Mouse (Mus musculus) midbrain, postnatal 0 days (tissue): ENCODE measurements around the gene Tbc1d2b. TPM values are rescaled to one million over a fixed set of nuclear protein-coding genes. Genes with fewer than 3 reads are reported as not detected.
A peak's percentile ranks its signal among the peaks of the same experiment; 100 is the strongest.

Experiments
- ATAC-seq: fragments of 200-750 bp; cut with Nextera tagmentation; 2 replicates; pipeline ENCODE4 v1.8.0; 2017; ENCODE audit warnings: moderate number of reproducible peaks, mild to moderate bottlenecking, moderate TSS enrichment, moderate library complexity; ENCODE audit not compliant: low FRiP score
- DNase-seq: peaks from one replicate; pipeline ENCODE4 v3.0.0-alpha.2; 2015; ENCODE audit warnings: low spot score
- H3K27ac ChIP-seq: fragments of 300-500 bp; sonication (generic); 2 replicates; pipeline ENCODE4 v1.5.1; 2014; ENCODE audit warnings: low read depth, mild to moderate bottlenecking, low read length, mixed read lengths
- H3K27me3 ChIP-seq: fragments of 300-500 bp; sonication (generic); 2 replicates; pipeline ENCODE4 v1.6.1; 2014; ENCODE audit warnings: low read length, control low read depth, mixed read lengths; ENCODE audit not compliant: insufficient read depth
- H3K36me3 ChIP-seq: fragments of 300-500 bp; sonication (generic); 2 replicates; pipeline ENCODE4 v1.6.1; 2014; ENCODE audit warnings: low read length, control low read depth, mixed read lengths; ENCODE audit not compliant: insufficient read depth
- H3K4me1 ChIP-seq: fragments of 300-500 bp; sonication (generic); 2 replicates; pipeline ENCODE4 v1.6.1; 2014; ENCODE audit warnings: mild to moderate bottlenecking, control low read depth, antibody characterized with exemption, low read length, mixed read lengths; ENCODE audit not compliant: insufficient read depth
- H3K4me2 ChIP-seq: fragments of 300-500 bp; sonication (generic); 2 replicates; pipeline ENCODE4 v1.6.1; 2014; ENCODE audit warnings: low read depth, mild to moderate bottlenecking, low read length, mixed read lengths; ENCODE audit not compliant: poor library complexity, severe bottlenecking
- H3K4me3 ChIP-seq: fragments of 300-500 bp; sonication (generic); 2 replicates; pipeline ENCODE4 v1.5.1; 2014; ENCODE audit warnings: low read depth, mild to moderate bottlenecking, low read length, moderate library complexity
- H3K9ac ChIP-seq: fragments of 300-500 bp; sonication (generic); replicated peaks from 2 replicates; pipeline ENCODE4 v1.6.1; 2014; ENCODE audit warnings: mild to moderate bottlenecking, low read length, moderate library complexity, mixed read lengths; ENCODE audit not compliant: poor library complexity, severe bottlenecking
- H3K9me3 ChIP-seq: fragments of 300-500 bp; sonication (generic); 2 replicates; pipeline ENCODE4 v1.6.1; 2016; ENCODE audit warnings: low read length, control low read depth
- CTCF ChIP-seq: IDR thresholded peaks from 2 replicates; pipeline ENCODE4 v1.5.1; 2016; ENCODE audit warnings: antibody characterized with exemption, mild to moderate bottlenecking
- WGBS: fragments of 180-500 bp; shearing (Covaris S2); extraction: QIAGEN DNeasy Blood & Tissue Kit; methylation state at CpG from one replicate; pipeline ENCODE4 v1.1.7; 2014; 5-methylcytosine and 5-hydroxymethylcytosine counted together
- polyA plus RNA-seq: library from polyadenylated mRNA; unstranded; fragments of >200 nt; fragmentation: Nextera tagmentation; extraction: Ambion mirVana; gene quantifications from 2 replicates; pipeline ENCODE4 v1.2.1, GENCODE M21; 2015
- total RNA-seq: library from RNA; depleted of rRNA; stranded (reverse); fragments of >200 nt; gene quantifications from 2 replicates; pipeline ENCODE4 v1.2.3, GENCODE M21; 2014; rRNA removed

Gene Tbc1d2b
- total and polyA plus RNA-seq, 2 experiments from 2014 or later = 3.7 to 21.6 TPM

DNA sequence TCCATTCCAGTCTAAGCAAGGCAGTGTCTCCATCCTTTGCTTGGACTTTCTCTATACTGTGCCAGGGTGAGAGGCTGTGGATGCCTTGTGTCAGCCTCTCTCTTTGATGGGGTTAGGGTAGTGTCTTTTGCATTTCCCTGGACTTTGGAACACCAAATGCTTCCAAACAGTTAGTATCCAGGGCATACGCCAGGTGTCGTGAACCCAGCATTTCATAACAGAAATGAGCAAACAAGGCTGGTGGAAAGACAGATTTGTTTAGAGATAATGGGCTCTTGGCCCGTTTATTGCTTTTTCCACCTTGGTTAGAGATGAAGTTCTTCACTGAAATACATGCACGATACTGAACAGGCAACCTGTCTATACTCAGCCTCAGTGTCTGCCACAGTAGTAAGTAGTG lies 105.0 kb downstream of the Tbc1d2b start:
- DNase-seq = no peak
- H3K27me3 ChIP-seq = no peaks in the 10 kb centered on the region
- TF ChIP-seq CTCF = no peak

DNA sequence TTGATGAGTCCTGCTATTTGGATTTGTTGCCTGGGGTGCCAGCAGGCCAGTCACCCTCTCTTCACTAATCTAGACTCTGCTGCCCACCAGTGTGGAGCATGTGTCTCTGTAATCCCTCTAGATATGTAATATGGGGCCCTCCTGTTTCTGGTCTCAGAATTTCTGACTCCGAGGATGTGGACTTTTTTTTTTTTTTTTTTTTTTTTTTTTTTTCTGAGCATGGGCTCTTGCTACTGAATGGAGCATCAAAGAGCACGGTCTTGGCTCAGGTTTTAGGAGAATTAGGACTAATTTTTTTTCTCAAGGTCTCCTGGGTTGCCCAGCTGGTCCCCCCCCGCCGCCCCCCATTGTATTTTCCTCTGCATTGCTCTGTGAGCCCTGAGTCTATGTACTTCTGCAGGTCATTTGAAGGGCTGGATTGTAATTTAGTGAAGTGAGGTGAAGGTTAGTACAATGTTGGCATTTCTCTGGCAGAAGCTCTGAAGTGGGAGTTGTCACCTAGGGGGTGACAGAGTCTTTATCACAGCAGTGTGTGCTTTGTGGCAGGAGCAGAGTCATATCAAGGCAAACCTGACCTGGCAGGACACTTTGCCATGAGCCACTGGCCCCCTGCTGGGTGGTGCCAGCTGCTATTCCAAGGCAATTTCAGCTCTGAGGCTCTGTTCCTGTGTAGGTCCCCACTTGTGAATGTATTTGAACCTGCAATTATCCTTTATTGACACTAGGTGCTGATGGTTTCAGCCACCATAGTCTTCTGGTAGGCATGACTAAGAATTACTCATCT lies 105.7 kb downstream of the Tbc1d2b start:
- Histone ChIP-seq H3K27me3 (no peaks in the 10 kb centered on the region), H3K4me1 (no peaks in the 10 kb centered on the region), H3K4me3 (no peak overlapping the region), H3K36me3 (no peaks in the 10 kb centered on the region), H3K27ac (no peak overlapping the region), H3K9ac (no peak overlapping the region), H3K9me3 (no peaks in the 10 kb centered on the region), H3K4me2 (peak overlapping the region; percentile 99; the same call in 1 of the 2 replicates)
- DNase-seq = no peak
- 43% methylated on average over 4 of the region's 4 CpGs for WGBS
- TF ChIP-seq CTCF = no peak
- no peak for ATAC-seq

More for the DNA sequence above, 105.0 kb downstream of the Tbc1d2b start:
- Histone ChIP-seq H3K4me2 (no peak overlapping the region), H3K9me3 (no peaks in the 10 kb centered on the region), H3K9ac (no peak overlapping the region), H3K27ac (no peak overlapping the region), H3K36me3 (no peaks in the 10 kb centered on the region), H3K4me3 (no peak overlapping the region), H3K4me1 (no peaks in the 10 kb centered on the region)
- 94% methylated on average over 4 of the region's 4 CpGs for WGBS
- ATAC-seq = no peak

DNA sequence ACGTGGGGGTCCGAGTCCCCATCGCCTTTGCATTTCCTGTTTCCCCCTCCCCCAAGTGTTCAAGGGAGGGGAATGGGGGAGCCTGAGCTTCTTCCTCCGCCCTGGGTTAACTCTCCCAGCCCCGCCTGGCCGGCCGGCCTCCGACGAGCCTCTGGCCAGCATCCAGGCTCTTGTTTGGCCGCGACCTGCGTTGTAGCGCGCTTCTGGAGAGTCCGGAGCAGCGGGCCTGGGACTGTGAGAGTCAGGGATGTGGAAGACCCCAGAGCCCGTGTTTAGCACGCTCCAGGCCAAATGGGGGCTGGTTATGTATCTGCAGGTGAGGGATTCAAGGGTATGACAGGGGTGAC lies 106.9 kb downstream of the Tbc1d2b start:
- no peaks in the 10 kb centered on the region for H3K4me1 ChIP-seq
- H3K9ac ChIP-seq = peak overlapping the region; percentile 77
- no peak overlapping the region for H3K27ac ChIP-seq
- H3K4me3 ChIP-seq = peak overlapping the region; percentile 70
- no peaks in the 10 kb centered on the region for H3K9me3 ChIP-seq
- H3K27me3 ChIP-seq = no peaks in the 10 kb centered on the region
- WGBS = under 1% methylated on average over 18 of the region's 18 CpGs
- peak overlapping the region; percentile 99 for H3K4me2 ChIP-seq
- H3K36me3 ChIP-seq = no peaks in the 10 kb centered on the region
- TF ChIP-seq CTCF = no peak
- DNase-seq (peak; percentile 33), ATAC-seq (no peak; the same call in none of the 2 replicates)

DNA sequence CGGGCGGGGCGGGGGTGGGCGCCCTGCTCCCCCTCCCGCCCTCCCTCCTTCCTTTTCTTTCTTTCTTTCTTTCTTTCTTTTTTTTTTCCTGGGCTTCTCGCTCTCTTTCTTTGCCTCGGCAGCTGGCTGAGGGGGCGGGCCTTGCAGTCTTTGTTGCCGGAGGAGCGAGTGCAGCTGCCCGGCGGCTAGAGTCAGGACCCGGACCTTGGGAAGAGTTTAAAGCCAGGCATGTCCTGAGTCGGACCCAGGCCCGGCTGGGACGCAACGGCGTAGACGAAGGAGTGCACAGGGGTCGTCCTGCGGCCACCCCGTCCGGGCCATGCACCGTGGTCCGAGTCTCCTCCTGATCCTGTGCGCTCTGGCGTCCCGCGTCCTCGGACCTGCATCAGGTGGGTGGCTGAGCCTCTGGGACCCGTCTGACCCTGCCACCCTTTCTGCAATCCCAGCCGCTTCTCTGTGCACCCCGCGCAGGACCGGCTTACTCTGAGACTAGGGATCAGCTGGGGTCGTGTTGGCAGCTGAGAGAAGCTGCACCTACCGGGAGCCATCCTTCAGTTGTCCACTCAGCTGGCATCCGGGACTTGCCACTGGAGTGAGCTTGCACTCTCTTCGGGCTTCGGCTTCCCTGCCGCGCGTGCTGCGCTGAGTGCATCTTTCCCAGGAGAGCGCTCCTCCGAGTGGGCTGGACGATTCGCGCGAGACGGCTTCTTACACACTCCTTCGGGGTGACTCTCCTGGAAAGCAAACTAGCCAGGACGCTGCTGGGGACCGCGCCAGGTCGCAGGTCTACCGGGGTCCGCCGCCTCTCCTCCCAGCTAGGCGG lies 107.5 kb downstream of the Tbc1d2b start, which contains the start of gene Adamts7:
Gene Adamts7, plus strand, starts transcription at position 144 of the 823 bp plus-strand sequence.
- Histone ChIP-seq H3K36me3 (no peaks in the 10 kb centered on the region), H3K4me3 (peak within 1 kb of the TSS; percentile 70), H3K27me3 (no peaks in the 10 kb centered on the region), H3K27ac (0 out of 2 replicates have a peak within 1 kb of the TSS, but pooled peaks have one; percentile 32), H3K9ac (peak within 1 kb of the TSS; percentile 77), H3K9me3 (no peaks in the 10 kb centered on the region), H3K4me1 (no peaks in the 10 kb centered on the region), H3K4me2 (peak within 1 kb of the TSS; percentile 99)
- TF ChIP-seq CTCF = no peak
- ATAC-seq = peak; percentile 62
- WGBS = under 1% methylated on average over 59 of the region's 60 CpGs
- DNase-seq = peak; percentile 44

DNA sequence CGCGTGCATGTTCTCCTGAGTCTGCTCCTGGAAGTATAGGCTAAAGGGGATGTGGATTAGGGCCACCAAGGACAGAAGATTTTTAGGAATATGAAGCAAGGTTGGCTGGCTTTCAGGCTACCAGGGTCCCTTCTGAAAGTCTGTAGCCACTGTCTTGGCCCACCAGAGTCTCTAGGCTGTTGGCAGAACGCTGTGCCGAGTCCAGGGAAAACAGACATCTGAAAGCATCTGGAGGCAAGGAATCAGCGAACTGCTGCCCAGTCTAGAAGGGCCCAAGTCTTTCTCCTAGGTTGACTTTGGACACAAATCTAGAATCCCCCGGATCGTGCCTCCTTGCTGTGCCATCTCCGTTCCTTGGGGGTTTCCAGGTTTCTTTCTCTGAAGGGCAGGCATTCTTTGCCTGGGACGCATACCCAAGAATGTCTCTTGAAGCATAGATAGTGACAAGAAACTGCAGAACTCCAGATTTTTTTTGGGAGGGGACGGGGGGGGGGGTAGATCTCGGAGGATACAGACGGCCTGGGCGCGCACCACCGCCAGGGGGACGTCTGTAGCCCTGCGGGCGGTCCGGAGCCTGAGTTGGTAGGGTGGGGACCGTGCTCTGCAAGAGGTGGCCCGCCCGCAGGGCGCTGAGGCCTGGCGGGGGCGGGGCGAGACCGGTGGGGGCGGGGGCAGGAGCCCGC lies 108.2 kb downstream of the Tbc1d2b start:
- peak; percentile 44 for TF ChIP-seq CTCF
- peak overlapping the region; percentile 99 for H3K4me2 ChIP-seq
- no peaks in the 10 kb centered on the region for H3K36me3 ChIP-seq
- 13% methylated on average over 18 of the region's 29 CpGs for WGBS
- H3K9ac ChIP-seq = peak overlapping the region; percentile 77
- peak; percentile 34 for DNase-seq
- no peak overlapping the region for H3K27ac ChIP-seq
- H3K4me1 ChIP-seq = no peaks in the 10 kb centered on the region
- no peaks in the 10 kb centered on the region for H3K9me3 ChIP-seq
- ATAC-seq = peak; percentile 73
- no peaks in the 10 kb centered on the region for H3K27me3 ChIP-seq
- H3K4me3 ChIP-seq = peak overlapping the region; percentile 70

Other genes with a start within 250 kb of the Tbc1d2b start
- gene Ctsh, start 216.7 kb downstream of the Tbc1d2b start, total RNA-seq = 18.5 and 21.4 TPM in 2 replicates
- 33.1 and 35.5 TPM in 2 replicates for gene Ctsh, start 216.7 kb downstream of the Tbc1d2b start, polyA plus RNA-seq
- 241 and 283 TPM in 2 replicates for gene Morf4l1, start 156.0 kb downstream of the Tbc1d2b start, total RNA-seq
- 652 and 688 TPM in 2 replicates for gene Morf4l1, start 156.0 kb downstream of the Tbc1d2b start, polyA plus RNA-seq
- 8.9 and 12.5 TPM in 2 replicates for gene Adamts7, start 107.7 kb downstream of the Tbc1d2b start, total RNA-seq
- gene Adamts7, start 107.7 kb downstream of the Tbc1d2b start, polyA plus RNA-seq = 2.5 and 3.1 TPM in 2 replicates